Mouse (Mus musculus) heart, postnatal 0 days (tissue): ENCODE results near the gene Mettl9. TPM values are rescaled to one million over a fixed set of nuclear protein-coding genes. Genes with fewer than 3 reads are reported as not detected.

ENCODE experiments used
- ATAC-seq: fragments of 200-750 bp; cut with Nextera tagmentation; 2 replicates; pipeline ENCODE4 v1.8.0; 2017; ENCODE audit warnings: low read depth, moderate number of reproducible peaks, moderate library complexity; ENCODE audit not compliant: insufficient read depth
- DNase-seq: peaks from one replicate; pipeline ENCODE4 v3.0.0-alpha.2; 2016; ENCODE audit warnings: low spot score
- H3K27ac ChIP-seq: fragments of 300-500 bp; sonication (generic); 2 replicates; pipeline ENCODE4 v1.5.1; 2014; ENCODE audit warnings: low read depth, mild to moderate bottlenecking
- H3K27me3 ChIP-seq: fragments of 300-500 bp; sonication (generic); 2 replicates; pipeline ENCODE4 v1.6.1; 2014; ENCODE audit warnings: low read length, mixed read lengths; ENCODE audit not compliant: control insufficient read depth, insufficient read depth
- H3K36me3 ChIP-seq: fragments of 300-500 bp; sonication (generic); replicated peaks from 2 replicates; pipeline ENCODE4 v1.6.1; 2014; ENCODE audit warnings: low read length, mixed read lengths; ENCODE audit not compliant: control insufficient read depth, insufficient read depth
- H3K4me1 ChIP-seq: fragments of 300-500 bp; sonication (generic); 2 replicates; pipeline ENCODE4 v1.6.1; 2014; ENCODE audit warnings: antibody characterized with exemption; ENCODE audit not compliant: control insufficient read depth, insufficient read depth
- H3K4me2 ChIP-seq: fragments of 300-500 bp; sonication (generic); 2 replicates; pipeline ENCODE4 v1.6.1; 2014; ENCODE audit warnings: low read depth, mild to moderate bottlenecking, low read length, moderate library complexity
- H3K4me3 ChIP-seq: fragments of 300-500 bp; sonication (generic); 2 replicates; pipeline ENCODE4 v1.5.1; 2014; ENCODE audit warnings: low read depth, low read length
- H3K9ac ChIP-seq: fragments of 300-500 bp; sonication (generic); replicated peaks from 2 replicates; pipeline ENCODE4 v1.6.1; 2014; ENCODE audit warnings: low read depth, low read length, mixed read lengths
- H3K9me3 ChIP-seq: fragments of 300-500 bp; sonication (generic); replicated peaks from 2 replicates; pipeline ENCODE4 v1.6.1; 2016; ENCODE audit warnings: low read length; ENCODE audit not compliant: control insufficient read depth
- CTCF ChIP-seq: IDR thresholded peaks from 2 replicates; pipeline ENCODE4 v1.5.1; 2016; ENCODE audit warnings: antibody characterized with exemption, control low read depth, low read depth
- EP300 ChIP-seq: IDR thresholded peaks from 2 replicates; pipeline ENCODE4 v1.6.1; 2016; ENCODE audit warnings: antibody characterized with exemption, low read depth
- WGBS: fragments of 180-500 bp; shearing (Covaris S2); extraction: QIAGEN DNeasy Blood & Tissue Kit; methylation state at CpG from one replicate; pipeline ENCODE4 v1.1.7; 2014; 5-methylcytosine and 5-hydroxymethylcytosine counted together
- polyA plus RNA-seq: library from polyadenylated mRNA; unstranded; fragments of >200 nt; fragmentation: Nextera tagmentation; extraction: Ambion mirVana; gene quantifications from 2 replicates; pipeline ENCODE4 v1.2.1, GENCODE M21; 2015
- total RNA-seq: library from RNA; depleted of rRNA; stranded (reverse); fragments of >200 nt; gene quantifications from 2 replicates; pipeline ENCODE4 v1.2.3, GENCODE M21; 2014; ENCODE audit warnings: low replicate concordance; rRNA removed

The Mettl9 gene
- total and polyA plus RNA-seq, 2 experiments from 2014 or later, result 52.8 to 81.2 TPM

DNA sequence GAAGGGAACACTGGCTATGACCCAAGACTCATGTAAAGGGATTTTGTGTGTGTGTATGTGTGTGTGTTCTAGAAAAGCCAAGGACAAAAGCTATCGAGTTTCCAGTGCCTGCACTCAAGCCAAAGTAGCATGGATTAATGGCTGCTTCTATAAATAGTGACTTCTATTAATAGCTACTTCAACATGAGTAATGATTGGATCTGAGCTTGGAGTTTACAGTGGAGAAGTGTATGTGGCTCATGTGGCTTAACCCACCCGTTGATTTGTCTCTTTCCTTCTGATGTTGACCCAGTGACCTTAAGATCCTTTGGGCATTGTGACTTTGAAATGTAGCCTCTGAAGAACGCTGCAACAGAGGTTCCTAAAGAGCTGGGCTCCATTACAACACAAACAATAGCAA, 77.1 kb downstream of the Mettl9 start:
- Histone ChIP-seq H3K9me3 (no peaks in the 10 kb centered on the region), H3K27ac (peak overlapping the region; percentile 70), H3K4me2 (no peak overlapping the region), H3K27me3 (no peaks in the 10 kb centered on the region), H3K9ac (no peak overlapping the region), H3K4me1 (peaks cover 14% of the 10 kb centered on the region), H3K4me3 (no peak overlapping the region), H3K36me3 (no peaks in the 10 kb centered on the region)
- 6% methylated on average over 3 of the region's 3 CpGs for WGBS
- no peak for TF ChIP-seq CTCF
- 0 out of 2 replicates have a peak, but pooled peaks have one; percentile 40 for TF ChIP-seq EP300
- peak; percentile 78 for ATAC-seq
- peak; percentile 84 for DNase-seq

DNA sequence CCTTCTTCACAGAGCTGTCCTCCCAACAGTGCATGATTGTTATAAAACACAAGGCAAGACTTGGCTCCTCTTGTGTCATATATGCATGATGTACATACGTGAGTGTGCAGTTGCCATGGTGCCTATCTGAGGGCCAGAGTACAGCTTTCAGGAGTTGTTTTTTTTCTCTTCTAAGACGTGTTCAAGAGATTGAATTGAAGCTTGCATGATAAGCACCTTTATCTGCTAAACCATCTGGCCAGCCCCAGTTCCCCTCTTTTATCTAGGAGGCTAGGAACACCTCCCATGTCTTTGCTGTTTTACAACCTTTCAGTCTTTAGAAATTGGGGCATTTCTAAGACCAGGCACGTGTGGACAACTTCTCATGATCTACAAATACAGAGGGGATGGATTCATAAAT, 77.5 kb downstream of the Mettl9 start:
- H3K4me2 ChIP-seq, result no peak overlapping the region
- no peak for TF ChIP-seq EP300
- peaks cover 14% of the 10 kb centered on the region for H3K4me1 ChIP-seq
- no peak for DNase-seq
- H3K9ac ChIP-seq, result no peak overlapping the region
- no peaks in the 10 kb centered on the region for H3K27me3 ChIP-seq
- ATAC-seq, result peak; percentile 16; the same call in 1 of the 2 replicates
- no peak overlapping the region for H3K4me3 ChIP-seq
- peak overlapping the region; percentile 70 for H3K27ac ChIP-seq
- H3K36me3 ChIP-seq, result no peaks in the 10 kb centered on the region
- 55% methylated on average over 3 of the region's 3 CpGs for WGBS
- H3K9me3 ChIP-seq, result no peaks in the 10 kb centered on the region

DNA sequence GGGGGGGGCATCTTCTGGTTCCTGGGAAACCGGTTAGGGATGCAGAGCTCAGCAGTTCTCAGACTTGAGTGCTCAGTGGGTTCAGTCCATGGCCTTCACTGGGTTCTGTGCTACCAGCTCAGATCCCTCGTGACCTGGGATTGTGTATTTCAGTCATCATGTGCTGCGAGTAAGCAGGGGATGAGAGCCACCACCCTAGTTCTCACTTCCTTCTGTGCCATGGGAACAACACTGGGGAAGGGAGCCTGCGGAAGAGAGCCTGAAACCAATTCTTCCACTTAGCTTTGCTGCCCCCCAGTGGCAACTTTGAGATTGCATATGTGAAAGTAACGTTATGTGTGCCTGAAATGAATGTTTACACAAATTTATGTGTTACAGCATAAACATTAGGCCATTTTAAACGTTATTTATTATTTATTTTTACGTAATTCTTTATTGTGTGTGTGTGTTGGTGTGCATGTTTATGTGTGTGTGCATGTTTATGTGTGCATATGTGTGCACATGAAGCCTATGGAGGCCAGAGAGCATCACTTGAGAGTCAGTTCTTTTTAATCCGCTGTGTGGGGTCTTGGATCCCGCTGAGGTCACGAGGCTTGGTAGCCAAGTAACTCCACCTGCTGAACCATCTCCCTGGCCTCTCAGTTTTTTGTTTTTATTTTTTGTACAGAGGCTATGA, 86.0 kb downstream of the Mettl9 start:
- no peak overlapping the region for H3K4me2 ChIP-seq
- 9% methylated on average over 10 of the region's 10 CpGs for WGBS
- peak; percentile 89 for TF ChIP-seq CTCF
- TF ChIP-seq EP300, result no peak
- H3K9me3 ChIP-seq, result no peaks in the 10 kb centered on the region
- ATAC-seq (peak; percentile 58; the same call in 1 of the 2 replicates), DNase-seq (peak; percentile 70)
- H3K27me3 ChIP-seq, result no peaks in the 10 kb centered on the region
- H3K4me1 ChIP-seq, result no peaks in the 10 kb centered on the region
- H3K9ac ChIP-seq, result no peak overlapping the region
- no peak overlapping the region for H3K27ac ChIP-seq
- H3K36me3 ChIP-seq, result no peaks in the 10 kb centered on the region
- no peak overlapping the region for H3K4me3 ChIP-seq

Other genes with a start within 250 kb of the Mettl9 start
- gene Gm5737, start 222.1 kb upstream of the Mettl9 start, total RNA-seq, result not detected in 2 replicates
- gene Gm5737, start 222.1 kb upstream of the Mettl9 start, polyA plus RNA-seq, result not detected in 2 replicates
- 31.9 and 48.2 TPM in 2 replicates for gene Eef2k, start 191.6 kb upstream of the Mettl9 start, total RNA-seq
- gene Eef2k, start 191.6 kb upstream of the Mettl9 start, polyA plus RNA-seq, result 22.7 and 23.6 TPM in 2 replicates
- gene Polr3e, start 116.7 kb upstream of the Mettl9 start, total RNA-seq, result 14.5 and 20.6 TPM in 2 replicates
- gene Polr3e, start 116.7 kb upstream of the Mettl9 start, polyA plus RNA-seq, result 11.5 and 12.2 TPM in 2 replicates
- 18.5 and 41.5 TPM in 2 replicates for gene Cdr2, start 52.1 kb upstream of the Mettl9 start, total RNA-seq
- gene Cdr2, start 52.1 kb upstream of the Mettl9 start, polyA plus RNA-seq, result 3.5 and 4.5 TPM in 2 replicates
- not detected in 2 replicates for gene Mfsd13b, start 51.9 kb upstream of the Mettl9 start, total RNA-seq
- gene Mfsd13b, start 51.9 kb upstream of the Mettl9 start, polyA plus RNA-seq, result 0.15 and 0.33 TPM in 2 replicates
- 1.6 TPM in 1 of 2 replicates, not detected in the other for gene Igsf6, start 40.1 kb downstream of the Mettl9 start, total RNA-seq
- gene Igsf6, start 40.1 kb downstream of the Mettl9 start, polyA plus RNA-seq, result 1.1 TPM in 2 replicates
- gene Otoa, start 47.2 kb downstream of the Mettl9 start, total RNA-seq, result 0.08 and 0.11 TPM in 2 replicates
- gene Otoa, start 47.2 kb downstream of the Mettl9 start, polyA plus RNA-seq, result 0.25 and 0.46 TPM in 2 replicates